Mouse (Mus musculus): ENCODE results near the gene Tex13b.

GRCm38 (mm10) chrX:140839887-140840286 lies 26.7 kb upstream of the Tex13b start:
- TF ChIP-seq CTCF (IDR thresholded peaks at IDR 0.05) = no peak
- no peak for TF ChIP-seq EP300 (IDR thresholded peaks at IDR 0.05)

All from lung, postnatal 0 days (tissue).